In genomic region chr3:89347916-89348315, GRCm38 (mm10) we compare ENCODE assay signal across 9 mouse cellular contexts. TPM values are rescaled to one million over a fixed set of nuclear protein-coding genes. Genes with fewer than 3 reads are reported as not detected.
DNase-seq lines count a peak whose midpoint lies in the region; ATAC-seq lines count a peak whose summit lies in the region.
"Had no signal": no experiment of that assay in that cellular context is flagged by ENCODE, and none has a peak within 500 bp of the region (broad histone marks: within the 10 kb centered on the region; RNA-seq: fewer than 3 reads in every experiment).

No protein-coding gene starts in this region.

- no peak overlapping the region for H3K4me3 ChIP-seq in liver, embryonic 11.5 days (ENCODE audit: low read depth, low read length)
- H3K4me3 ChIP-seq in lung, embryonic 16.5 days (ENCODE audit: low read length): no peak overlapping the region; the same call in 1 of the 2 replicates
- H3K4me3 ChIP-seq: neural tube, embryonic 12.5 days had no signal

- H3K9ac ChIP-seq in liver, embryonic 11.5 days (ENCODE audit: low read depth, low read length): no peak overlapping the region
- H3K9ac ChIP-seq in lung, embryonic 16.5 days (ENCODE audit: low read length): no peak overlapping the region
- H3K9ac ChIP-seq: neural tube, embryonic 12.5 days had no signal

- 40% methylated on average over 1 of the region's 1 CpGs for WGBS in liver, embryonic 11.5 days
- 50% methylated on average over 1 of the region's 1 CpGs for WGBS in lung, embryonic 16.5 days

- no peak for DNase-seq in liver, embryonic 11.5 days (ENCODE audit: low spot score)
- DNase-seq in liver: no peak
- peak; percentile 40 to 77 for DNase-seq in heart, adult 18-20 months
- peak; percentile 54 to 56 for DNase-seq in heart, postnatal 10 days
- no peak for DNase-seq in ovary, postnatal 14 days (ENCODE audit: low spot score)
- no peak for DNase-seq in B cell, adult 2 months

- intact Hi-C loops in heart, postnatal 10 days (cut with DNase I): no loop called here

- no peaks in the 10 kb centered on the region for H3K9me3 ChIP-seq in liver, embryonic 11.5 days (ENCODE audit: control insufficient read depth, low read length)
- no peaks in the 10 kb centered on the region for H3K9me3 ChIP-seq in lung, embryonic 16.5 days (ENCODE audit: control insufficient read depth, low read length)
- H3K9me3 ChIP-seq: neural tube, embryonic 12.5 days had no signal

- peak overlapping the region; percentile 97 for H3K4me2 ChIP-seq in liver, embryonic 11.5 days
- peak overlapping the region; percentile 100 for H3K4me2 ChIP-seq in lung, embryonic 16.5 days (ENCODE audit: low read depth, low read length)

- no peaks in the 10 kb centered on the region for H3K36me3 ChIP-seq in liver, embryonic 11.5 days (ENCODE audit: control insufficient read depth, insufficient read depth, low read length)
- no peaks in the 10 kb centered on the region for H3K36me3 ChIP-seq in lung, embryonic 16.5 days (ENCODE audit: control insufficient read depth, insufficient read depth, low read length)

- no peak overlapping the region for H3K27ac ChIP-seq in liver, embryonic 11.5 days (ENCODE audit: low read depth, low read length)
- peak overlapping the region; percentile 69 for H3K27ac ChIP-seq in lung, embryonic 16.5 days (ENCODE audit: low read length)
- H3K27ac ChIP-seq: neural tube, embryonic 12.5 days had no signal

- ATAC-seq in liver, embryonic 11.5 days (replicated peaks; ENCODE audit: low FRiP score): no peak
- ATAC-seq in lung, embryonic 16.5 days (ENCODE audit: low read depth): no peak

- peaks cover 9% of the 10 kb centered on the region for H3K4me1 ChIP-seq in liver, embryonic 11.5 days (replicated peaks; ENCODE audit: control insufficient read depth, insufficient read depth, low read length)
- H3K4me1 ChIP-seq in lung, embryonic 16.5 days (replicated peaks; ENCODE audit: control insufficient read depth, insufficient read depth, low read length): peaks cover 18% of the 10 kb centered on the region

- H3K27me3 ChIP-seq in liver, embryonic 11.5 days (replicated peaks; ENCODE audit: control insufficient read depth, insufficient read depth, low read length): peaks cover 18% of the 10 kb centered on the region
- H3K27me3 ChIP-seq in lung, embryonic 16.5 days (ENCODE audit: control insufficient read depth, insufficient read depth, low read depth, low read length): no peaks in the 10 kb centered on the region; the same call in 1 of the 2 replicates

RNA-seq across cellular contexts. Expression of gene Adam15, which starts 1.9 kb away (rescaled TPM):
- polyA plus RNA-seq in liver, embryonic 11.5 days (2014; fragmentation: Nextera tagmentation; extraction: Ambion mirVana): 19.5 and 23.2 TPM in 2 replicates
- total RNA-seq in heart, adult 18-20 months (2021): 10 to 100 TPM; 45.5 to 47.0 TPM
- 100 to 1,000 TPM; 101 to 118 TPM for total RNA-seq in heart, postnatal 10 days (2021)
- polyA plus RNA-seq in lung, embryonic 16.5 days (2015; fragmentation: Nextera tagmentation; extraction: Ambion mirVana): 75.1 and 76.0 TPM in 2 replicates

RNA-seq across cellular contexts. Expression of gene Efna4, which starts 10.1 kb away (rescaled TPM):
- polyA plus RNA-seq in liver, embryonic 11.5 days (2014; fragmentation: Nextera tagmentation; extraction: Ambion mirVana): 6.5 and 6.9 TPM in 2 replicates
- under 1 TPM in 1 of 2 experiments, not detected in 1; 0.28 TPM for total RNA-seq in heart, adult 18-20 months (2021)
- total RNA-seq in heart, postnatal 10 days (2021): 1 to 10 TPM; 1.9 to 2.2 TPM
- polyA plus RNA-seq in lung, embryonic 16.5 days (2015; fragmentation: Nextera tagmentation; extraction: Ambion mirVana): 19.8 and 24.7 TPM in 2 replicates

RNA-seq across cellular contexts. Expression of gene Dcst2, which starts 13.9 kb away (rescaled TPM):
- polyA plus RNA-seq in liver, embryonic 11.5 days (2014; fragmentation: Nextera tagmentation; extraction: Ambion mirVana): 0.10 TPM in 1 of 2 replicates, not detected in the other
- total RNA-seq in heart, adult 18-20 months (2021): not detected
- under 1 TPM in 1 of 2 experiments, not detected in 1; 0.26 TPM for total RNA-seq in heart, postnatal 10 days (2021)
- polyA plus RNA-seq in lung, embryonic 16.5 days (2015; fragmentation: Nextera tagmentation; extraction: Ambion mirVana): 0.06 TPM in 1 of 2 replicates, not detected in the other
- total RNA-seq: hematopoietic stem cell, adult 5-6 weeks had no signal

RNA-seq across cellular contexts. Expression of gene Dcst1, which starts 17.1 kb away (rescaled TPM):
- not detected in 2 replicates for polyA plus RNA-seq in liver, embryonic 11.5 days (2014; fragmentation: Nextera tagmentation; extraction: Ambion mirVana)
- total RNA-seq in heart, adult 18-20 months (2021): not detected
- under 1 TPM; 0.43 to 0.57 TPM for total RNA-seq in heart, postnatal 10 days (2021)
- polyA plus RNA-seq in lung, embryonic 16.5 days (2015; fragmentation: Nextera tagmentation; extraction: Ambion mirVana): 0.13 and 0.53 TPM in 2 replicates
- total RNA-seq: hematopoietic stem cell, adult 5-6 weeks had no signal

RNA-seq across cellular contexts. Expression of gene Efna3, which starts 25.2 kb away (rescaled TPM):
- 2.1 and 3.9 TPM in 2 replicates for polyA plus RNA-seq in liver, embryonic 11.5 days (2014; fragmentation: Nextera tagmentation; extraction: Ambion mirVana)
- total RNA-seq in heart, adult 18-20 months (2021): not detected
- under 1 TPM in 1 of 2 experiments, not detected in 1; 0.17 TPM for total RNA-seq in heart, postnatal 10 days (2021)
- 7.1 and 7.5 TPM in 2 replicates for polyA plus RNA-seq in lung, embryonic 16.5 days (2015; fragmentation: Nextera tagmentation; extraction: Ambion mirVana)
- total RNA-seq: hematopoietic stem cell, adult 5-6 weeks had no signal

Comparison
In these comparisons a context has a peak if more than half of its experiments do, and no peak if none do; other contexts are left out.
1. DNase-seq: peak in heart, adult 18-20 months (2 of 2) and heart, postnatal 10 days (2 of 2); none in liver, embryonic 11.5 days (single experiment), liver (single experiment), ovary, postnatal 14 days (single experiment) and B cell, adult 2 months (0 of 2).